Mouse (Mus musculus): ENCODE measurements around the gene Mpc2. TPM values are rescaled to one million over a fixed set of nuclear protein-coding genes. Genes with fewer than 3 reads are reported as not detected.

The Mpc2 gene
- total and polyA plus RNA-seq, 3 experiments = 253 to 629 (median 547) TPM

DNA sequence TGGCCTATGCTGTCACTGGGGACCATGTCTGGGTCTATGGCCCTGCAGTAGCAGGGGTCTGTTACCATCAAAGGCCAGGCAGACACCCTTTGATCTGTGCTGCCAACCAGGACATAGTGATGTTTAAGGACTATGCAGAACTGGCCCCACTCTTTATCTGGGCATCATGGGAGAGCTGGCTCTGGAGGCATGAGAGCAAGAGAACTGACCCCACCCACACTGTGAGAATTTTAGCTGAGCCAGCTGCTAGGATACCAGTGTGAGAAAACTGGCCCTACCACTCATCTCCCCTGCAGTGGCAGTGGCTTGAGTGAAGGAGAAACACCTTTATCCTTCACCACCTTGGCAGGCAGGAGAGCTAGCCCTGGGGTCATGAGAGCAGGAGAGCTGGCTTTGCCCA, 19.2 kb upstream of the Mpc2 start:
- no peaks in the 10 kb centered on the region for H3K36me3 ChIP-seq (ENCODE audit: control insufficient read depth, insufficient read depth, low read length)
- intact Hi-C loops (cut with DNase I) = no loop called here
- H3K9ac ChIP-seq (ENCODE audit: low read depth, low read length) = no peak overlapping the region
- H3K27ac ChIP-seq = no peak overlapping the region
- no peak for TF ChIP-seq CTCF (IDR thresholded peaks at IDR 0.05)
- TF ChIP-seq POLR2A (IDR thresholded peaks at IDR 0.05; ENCODE audit: insufficient read depth, low read depth, low read length) = no peak
- no peak for TF ChIP-seq EP300 (IDR thresholded peaks at IDR 0.05; ENCODE audit: insufficient read depth, low read depth, low read length)
- H3K4me1 ChIP-seq (ENCODE audit: control insufficient read depth, insufficient read depth, low read length) = no peaks in the 10 kb centered on the region; the same call in 1 of the 2 replicates
- DNase-seq = no peak
- no peak overlapping the region for H3K4me3 ChIP-seq
- peaks cover 1% of the 10 kb centered on the region for H3K79me2 ChIP-seq (replicated peaks; ENCODE audit: control insufficient read depth, insufficient read depth, low read length)
- no peaks in the 10 kb centered on the region for H3K27me3 ChIP-seq (ENCODE audit: control insufficient read depth, insufficient read depth, low read length)

- Histone ChIP-seq H3K4me1 (ENCODE audit: control insufficient read depth, insufficient read depth, low read length) (no peaks in the 10 kb centered on the region; the same call in 1 of the 2 replicates), H3K9ac (ENCODE audit: low read depth, low read length) (no peak overlapping the region), H3K27ac (no peak overlapping the region), H3K27me3 (ENCODE audit: control insufficient read depth, insufficient read depth, low read length) (no peaks in the 10 kb centered on the region), H3K4me3 (no peak overlapping the region), H3K79me2 (replicated peaks; ENCODE audit: control insufficient read depth, insufficient read depth, low read length) (peaks cover 1% of the 10 kb centered on the region), H3K36me3 (ENCODE audit: control insufficient read depth, insufficient read depth, low read length) (no peaks in the 10 kb centered on the region)
- no peak for DNase-seq
- TF ChIP-seq CTCF (IDR thresholded peaks at IDR 0.05) (no peak), EP300 (IDR thresholded peaks at IDR 0.05; ENCODE audit: insufficient read depth, low read depth, low read length) (no peak), POLR2A (IDR thresholded peaks at IDR 0.05; ENCODE audit: insufficient read depth, low read depth, low read length) (no peak)
- 78% methylated on average over 3 of the region's 3 CpGs for WGBS
- intact Hi-C loops (cut with DNase I) = no loop called here
These were observed 18.7 kb upstream of the Mpc2 start for GRCm38 (mm10) chr1:165441719-165442118.

GRCm38 (mm10) chr1:165459041-165459502, 1.4 kb upstream of the Mpc2 start:
- WGBS = 12% methylated on average over 7 of the region's 7 CpGs
- intact Hi-C loops (cut with DNase I) = loop anchor here (2.0 kb wide), 1 partner anchor 64 kb away; no protein-coding TSS in a partner anchor
- no peak for TF ChIP-seq EP300 (IDR thresholded peaks at IDR 0.05; ENCODE audit: insufficient read depth, low read depth, low read length)
- TF ChIP-seq CTCF (IDR thresholded peaks at IDR 0.05) = no peak
- no peak for TF ChIP-seq POLR2A (IDR thresholded peaks at IDR 0.05; ENCODE audit: insufficient read depth, low read depth, low read length)

DNA sequence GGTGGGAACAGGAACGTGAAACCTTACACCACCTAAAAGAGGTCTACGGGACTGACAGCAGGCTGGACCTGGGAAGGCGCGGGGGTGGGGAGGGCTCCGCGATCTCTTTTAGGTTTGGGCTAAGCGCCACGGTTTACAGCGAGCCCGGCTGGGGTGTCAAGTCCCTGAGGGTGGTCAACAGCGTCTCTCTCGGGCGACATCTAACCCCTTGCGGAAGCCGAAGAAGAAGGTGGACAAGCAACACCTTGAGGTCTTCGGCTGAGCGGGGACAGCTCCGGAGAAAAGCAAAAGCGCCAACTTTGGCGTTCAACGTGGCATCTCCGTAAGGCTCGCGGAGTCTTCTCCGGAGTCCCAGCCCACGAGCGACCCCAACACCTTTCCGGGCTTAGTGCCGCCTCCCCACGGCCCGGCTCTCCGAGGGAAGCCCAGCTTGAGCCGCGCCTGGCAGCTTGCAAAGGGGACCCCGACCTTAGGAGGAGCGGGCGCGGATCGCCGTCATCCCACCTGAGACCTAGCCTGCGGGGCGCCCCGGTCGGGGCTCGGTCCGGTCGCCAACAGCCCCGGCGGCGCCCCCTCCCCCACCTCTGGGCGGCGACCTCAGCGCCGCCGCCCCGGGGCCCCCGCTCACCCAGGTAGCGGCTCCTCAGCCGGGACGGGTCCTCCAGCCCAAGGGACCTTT, 795 bp upstream of the Mpc2 start:
- H3K27ac ChIP-seq = peak overlapping the region; percentile 97
- peaks cover 2% of the 10 kb centered on the region; the same call in 1 of the 2 replicates for H3K4me1 ChIP-seq (ENCODE audit: control insufficient read depth, insufficient read depth, low read length)
- peaks cover 1% of the 10 kb centered on the region for H3K79me2 ChIP-seq (replicated peaks; ENCODE audit: control insufficient read depth, insufficient read depth, low read length)
- H3K4me3 ChIP-seq = peak overlapping the region; percentile 65
- intact Hi-C loops (cut with DNase I) = loop anchor here (2.0 to 10.0 kb wide), 5 partner anchors 65 to 915 kb away; partner anchors contain the start of genes Pou2f1, Tada1 and Tiprl
- H3K9ac ChIP-seq (ENCODE audit: low read depth, low read length) = peak overlapping the region; percentile 84
- TF ChIP-seq CTCF (IDR thresholded peaks at IDR 0.05) (peak; percentile 13; the same call in 1 of the 2 replicates), EP300 (IDR thresholded peaks at IDR 0.05; ENCODE audit: insufficient read depth, low read depth, low read length) (0 out of 2 replicates have a peak, but pooled peaks have one; percentile 33), POLR2A (IDR thresholded peaks at IDR 0.05; ENCODE audit: insufficient read depth, low read depth, low read length) (no peak)
- H3K27me3 ChIP-seq (ENCODE audit: control insufficient read depth, insufficient read depth, low read length) = no peaks in the 10 kb centered on the region
- no peaks in the 10 kb centered on the region for H3K36me3 ChIP-seq (ENCODE audit: control insufficient read depth, insufficient read depth, low read length)
- peak; percentile 78 to 80 for DNase-seq
- WGBS = under 1% methylated on average over 52 of the region's 60 CpGs

More at GRCm38 (mm10) chr1:165459041-165459502, 1.4 kb upstream of the Mpc2 start:
- H3K4me3 ChIP-seq = peak overlapping the region; percentile 65
- H3K79me2 ChIP-seq (replicated peaks; ENCODE audit: control insufficient read depth, insufficient read depth, low read length) = peaks cover 1% of the 10 kb centered on the region
- peak overlapping the region; percentile 84 for H3K9ac ChIP-seq (ENCODE audit: low read depth, low read length)
- H3K27me3 ChIP-seq (ENCODE audit: control insufficient read depth, insufficient read depth, low read length) = no peaks in the 10 kb centered on the region
- no peak for DNase-seq
- H3K27ac ChIP-seq = peak overlapping the region; percentile 97
- peaks cover under 1% of the 10 kb centered on the region; the same call in 1 of the 2 replicates for H3K36me3 ChIP-seq (ENCODE audit: control insufficient read depth, insufficient read depth, low read length)
- H3K4me1 ChIP-seq (ENCODE audit: control insufficient read depth, insufficient read depth, low read length) = peaks cover 2% of the 10 kb centered on the region; the same call in 1 of the 2 replicates

- H3K36me3 ChIP-seq (ENCODE audit: control insufficient read depth, insufficient read depth, low read length) = no peaks in the 10 kb centered on the region
- H3K4me3 ChIP-seq = peak overlapping the region; percentile 65
- 2% methylated on average over 41 of the region's 41 CpGs for WGBS
- H3K79me2 ChIP-seq (replicated peaks; ENCODE audit: control insufficient read depth, insufficient read depth, low read length) = peaks cover 2% of the 10 kb centered on the region
- peak overlapping the region; percentile 97 for H3K27ac ChIP-seq
- TF ChIP-seq POLR2A (IDR thresholded peaks at IDR 0.05; ENCODE audit: insufficient read depth, low read depth, low read length) (peak; percentile 96), CTCF (IDR thresholded peaks at IDR 0.05) (peak; percentile 77), EP300 (IDR thresholded peaks at IDR 0.05; ENCODE audit: insufficient read depth, low read depth, low read length) (peak; percentile 68; the same call in 1 of the 2 replicates)
- peak overlapping the region; percentile 88 for H3K9ac ChIP-seq (ENCODE audit: low read depth, low read length)
- intact Hi-C loops (cut with DNase I) = loop anchor here (2.0 to 10.0 kb wide), 4 partner anchors 181 to 914 kb away; partner anchors contain the start of genes Pou2f1, Tada1 and Tiprl
- H3K27me3 ChIP-seq (ENCODE audit: control insufficient read depth, insufficient read depth, low read length) = no peaks in the 10 kb centered on the region
- peak; percentile 99 to 100 for DNase-seq
- peaks cover 2% of the 10 kb centered on the region; the same call in 1 of the 2 replicates for H3K4me1 ChIP-seq (ENCODE audit: control insufficient read depth, insufficient read depth, low read length)
These were observed 452 bp downstream of the Mpc2 start for GRCm38 (mm10) chr1:165460801-165461377.

Data from heart, adult 2 months (tissue).